Mouse (Mus musculus): ENCODE data around the gene Fxyd1.

GRCm38 (mm10) chr7:31042431-31042910 lies 14.5 kb downstream of the Fxyd1 start, which contains the start of gene Fxyd5:
- TF ChIP-seq CTCF (IDR thresholded peaks at IDR 0.05; ENCODE audit: insufficient read depth, low read depth, low read length) (no peak), POLR2A (IDR thresholded peaks at IDR 0.05; ENCODE audit: insufficient read depth, low read depth, low read length) (no peak)
